Comparison of ENCODE assay signal across 9 mouse cellular contexts in the genomic region with DNA sequence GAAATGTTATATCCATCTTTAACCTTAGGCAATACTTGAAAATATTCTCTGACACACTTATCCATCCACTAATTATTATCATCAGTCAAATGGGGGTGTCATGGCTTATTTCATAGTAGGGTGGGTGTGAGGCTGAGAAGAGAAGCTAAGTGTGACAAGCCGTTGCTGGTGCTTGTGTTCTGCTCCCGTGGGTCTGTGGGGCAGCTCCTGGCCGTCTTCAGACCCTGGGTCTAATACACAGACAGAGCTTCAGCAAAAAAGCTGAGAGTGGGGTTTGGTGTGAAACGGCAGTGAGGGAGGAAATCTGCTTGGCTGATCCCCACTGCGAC. TPM values are rescaled to one million over a fixed set of nuclear protein-coding genes. Genes with fewer than 3 reads are reported as not detected.
A peak's percentile ranks its signal among the peaks of the same experiment; 100 is the strongest.
DNase-seq lines count a peak whose midpoint lies in the region; ATAC-seq and TF ChIP-seq lines count a peak whose summit lies in the region.
"Had no signal": no experiment of that assay in that cellular context is flagged by ENCODE, and none has a peak within 500 bp of the region (broad histone marks: within the 10 kb centered on the region; RNA-seq: fewer than 3 reads in every experiment).

No protein-coding gene starts in this region.

- TF ChIP-seq POLR2A in cortical plate, adult 2 months (IDR thresholded peaks at IDR 0.05; ENCODE audit: extremely low read depth, insufficient read depth, low read length), result no peak

- H3K4me1 ChIP-seq in heart, embryonic 15.5 days (replicated peaks), result peaks cover 25% of the 10 kb centered on the region
- H3K4me1 ChIP-seq in cortical plate, adult 2 months (ENCODE audit: control insufficient read depth, insufficient read depth, low read length), result peaks cover 8% of the 10 kb centered on the region; the same call in 1 of the 2 replicates
- H3K4me1 ChIP-seq in hindbrain, embryonic 13.5 days (replicated peaks), result peaks cover 20% of the 10 kb centered on the region
- peaks cover 6% of the 10 kb centered on the region for H3K4me1 ChIP-seq in midbrain, embryonic 11.5 days (ENCODE audit: control insufficient read depth, insufficient read depth, low read length)

- no peak for TF ChIP-seq CTCF in cortical plate, adult 2 months (IDR thresholded peaks at IDR 0.05; ENCODE audit: extremely low read depth, insufficient read depth, low read length)

- no peak for ATAC-seq in heart, embryonic 15.5 days (replicated peaks; ENCODE audit: insufficient number of reproducible peaks, insufficient read depth, low FRiP score, low read depth)
- ATAC-seq in hindbrain, embryonic 13.5 days (ENCODE audit: low FRiP score), result peak; percentile 36; the same call in 1 of the 2 replicates
- ATAC-seq in midbrain, embryonic 11.5 days (ENCODE audit: low FRiP score), result peak; percentile 26; the same call in 1 of the 2 replicates

- WGBS in heart, embryonic 15.5 days, result 27% methylated on average over 5 of the region's 5 CpGs
- WGBS in hindbrain, embryonic 13.5 days, result 28% methylated on average over 5 of the region's 5 CpGs
- 37% methylated on average over 5 of the region's 5 CpGs for WGBS in midbrain, embryonic 11.5 days

- H3K27me3 ChIP-seq in heart, embryonic 15.5 days, result no peaks in the 10 kb centered on the region
- H3K27me3 ChIP-seq in hindbrain, embryonic 13.5 days, result no peaks in the 10 kb centered on the region
- H3K27me3 ChIP-seq in midbrain, embryonic 11.5 days (ENCODE audit: control insufficient read depth, insufficient read depth, low read length), result no peaks in the 10 kb centered on the region
- H3K27me3 ChIP-seq: CH12.LX had no signal

- peak overlapping the region; percentile 50 for H3K27ac ChIP-seq in heart, embryonic 15.5 days
- 0 out of 2 replicates have a peak overlapping the region, but pooled peaks have one; percentile 37 for H3K27ac ChIP-seq in cortical plate, adult 2 months (ENCODE audit: insufficient read depth, low read length)
- peak overlapping the region; percentile 85 for H3K27ac ChIP-seq in hindbrain, embryonic 13.5 days
- H3K27ac ChIP-seq in midbrain, embryonic 11.5 days (ENCODE audit: low read depth, low read length), result no peak overlapping the region

- peak overlapping the region; percentile 51 for H3K4me3 ChIP-seq in heart, embryonic 15.5 days
- H3K4me3 ChIP-seq in cortical plate, adult 2 months (ENCODE audit: insufficient read depth, low read length), result peak overlapping the region; percentile 43; the same call in 1 of the 2 replicates
- H3K4me3 ChIP-seq in hindbrain, embryonic 13.5 days, result peak overlapping the region; percentile 42
- no peak overlapping the region for H3K4me3 ChIP-seq in midbrain, embryonic 11.5 days (ENCODE audit: low read depth, low read length)

- no peaks in the 10 kb centered on the region for H3K9me3 ChIP-seq in heart, embryonic 15.5 days (replicated peaks)
- no peaks in the 10 kb centered on the region for H3K9me3 ChIP-seq in hindbrain, embryonic 13.5 days
- no peaks in the 10 kb centered on the region for H3K9me3 ChIP-seq in midbrain, embryonic 11.5 days (ENCODE audit: control insufficient read depth, low read length)

- intact Hi-C loops in heart, postnatal 14 days (cut with DNase I), result no loop called here
- intact Hi-C loops in left cerebral cortex, postnatal 10 days (cut with DNase I), result no loop called here

- no peaks in the 10 kb centered on the region for H3K36me3 ChIP-seq in heart, embryonic 15.5 days
- H3K36me3 ChIP-seq in hindbrain, embryonic 13.5 days, result no peaks in the 10 kb centered on the region
- no peaks in the 10 kb centered on the region for H3K36me3 ChIP-seq in midbrain, embryonic 11.5 days (ENCODE audit: control insufficient read depth, insufficient read depth, low read length)

- H3K9ac ChIP-seq in heart, embryonic 15.5 days, result peak overlapping the region; percentile 47
- H3K9ac ChIP-seq in hindbrain, embryonic 13.5 days, result peak overlapping the region; percentile 75
- H3K9ac ChIP-seq in midbrain, embryonic 11.5 days (ENCODE audit: low read length), result peak overlapping the region; percentile 49; the same call in 1 of the 2 replicates

- peak overlapping the region; percentile 62 for H3K4me2 ChIP-seq in heart, embryonic 15.5 days
- peak overlapping the region; percentile 61 for H3K4me2 ChIP-seq in hindbrain, embryonic 13.5 days
- peak overlapping the region; percentile 52 for H3K4me2 ChIP-seq in midbrain, embryonic 11.5 days

- DNase-seq in heart, postnatal 14 days, result no peak
- no peak for DNase-seq in midbrain, embryonic 11.5 days (ENCODE audit: low spot score, missing footprints)
- DNase-seq in left cerebral cortex, postnatal 10 days (ENCODE audit: extremely low spot score in 1 of 2, low spot score in 2 of 2), result no peak
- DNase-seq in gastrocnemius, adult 18-20 months (ENCODE audit: low spot score), result no peak
- DNase-seq in adrenal gland, postnatal 10 days, result no peak

RNA-seq across cellular contexts. Expression of gene Zfp706, which starts 28.4 kb away (rescaled TPM):
- polyA plus RNA-seq in heart, embryonic 15.5 days (2015; fragmentation: Nextera tagmentation; extraction: Ambion mirVana), result 379 and 460 TPM in 2 replicates
- 100 to 1,000 TPM; 194 to 211 TPM for total RNA-seq in heart, postnatal 14 days (2021)
- 94.9 and 95.4 TPM in 2 replicates for polyA plus RNA-seq in cortical plate, adult 2 months (2012; rRNA removed)
- 446 and 459 TPM in 2 replicates for polyA plus RNA-seq in hindbrain, embryonic 13.5 days (2015; fragmentation: Nextera tagmentation; extraction: Ambion mirVana)
- polyA plus RNA-seq in midbrain, embryonic 11.5 days (2014; fragmentation: Nextera tagmentation; extraction: Ambion mirVana), result 423 and 440 TPM in 2 replicates
- total RNA-seq in left cerebral cortex, postnatal 10 days (2021), result 100 to 1,000 TPM; 246 TPM
- total RNA-seq in gastrocnemius, adult 18-20 months (2021), result 100 to 1,000 TPM; 115 to 131 TPM
- total RNA-seq in adrenal gland, postnatal 10 days (2021), result 100 to 1,000 TPM; 179 to 181 TPM
